Mouse (Mus musculus) retina, postnatal 1 day (tissue): Measurements from ENCODE around the gene Zbtb3.

Source experiments
- DNase-seq: peaks from one replicate; pipeline ENCODE4 v3.0.0-alpha.2; 2012

The Zbtb3 gene

GRCm38 (mm10) chr19:8841012-8841411 is 38.7 kb downstream of the Zbtb3 start:
- DNase-seq: no peak

DNA sequence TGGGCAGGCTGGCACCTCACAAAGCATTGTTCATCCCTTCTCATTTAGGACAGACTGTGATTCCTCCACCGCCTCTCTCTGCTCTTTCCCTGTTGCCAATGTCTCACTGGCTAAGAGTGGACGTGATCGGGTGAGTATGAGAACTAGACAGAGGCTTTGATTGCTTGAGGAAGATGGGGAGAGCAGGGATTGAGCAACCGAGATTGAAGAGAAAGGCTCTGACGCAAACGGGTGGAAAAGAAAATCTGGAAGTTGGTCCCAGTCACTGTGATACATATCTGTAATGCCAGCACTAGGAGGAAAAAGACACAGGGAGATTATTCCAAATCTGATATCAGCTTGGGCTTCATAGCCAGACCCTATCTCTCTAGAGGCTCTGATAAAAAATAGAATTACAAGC is 40.6 kb downstream of the Zbtb3 start:
- DNase-seq: no peak

GRCm38 (mm10) chr19:8844371-8845129 is 42.2 kb downstream of the Zbtb3 start:
- DNase-seq: peak; percentile 87

GRCm38 (mm10) chr19:8848356-8848755 is 46.0 kb downstream of the Zbtb3 start:
- DNase-seq: no peak

DNA sequence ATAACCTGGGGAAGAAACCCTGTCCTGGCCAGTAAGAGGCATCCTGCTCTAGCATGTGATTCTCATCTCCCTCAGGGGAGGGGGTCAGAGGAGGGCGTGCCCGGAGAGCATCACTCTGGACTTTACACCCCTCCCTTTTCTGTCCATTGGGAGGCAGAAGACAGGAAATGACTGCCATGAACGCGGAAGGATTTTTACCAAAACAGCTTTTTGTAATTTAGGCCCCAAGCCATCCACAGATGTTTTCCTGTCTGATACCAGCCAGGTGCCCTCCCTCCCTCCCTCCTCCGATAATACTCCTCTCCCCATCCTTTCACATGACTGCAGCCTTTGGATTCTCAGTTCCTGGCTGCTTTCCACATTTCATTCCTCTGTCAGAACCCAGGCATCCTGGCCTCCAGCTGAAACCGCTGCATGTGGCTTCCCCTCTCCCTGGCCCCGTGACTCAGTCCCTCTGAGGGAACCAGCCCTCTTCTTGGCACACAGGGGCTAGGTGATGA is 48.1 kb downstream of the Zbtb3 start, which contains the start of gene Lrrn4cl:
Lrrn4cl (plus strand) TSS at position 367 of the 500 bp plus-strand sequence.
- DNase-seq: peak; percentile 68

- DNase-seq: no peak
Observed at GRCm38 (mm10) chr19:8851639-8852038, 49.3 kb downstream of the Zbtb3 start.

DNA sequence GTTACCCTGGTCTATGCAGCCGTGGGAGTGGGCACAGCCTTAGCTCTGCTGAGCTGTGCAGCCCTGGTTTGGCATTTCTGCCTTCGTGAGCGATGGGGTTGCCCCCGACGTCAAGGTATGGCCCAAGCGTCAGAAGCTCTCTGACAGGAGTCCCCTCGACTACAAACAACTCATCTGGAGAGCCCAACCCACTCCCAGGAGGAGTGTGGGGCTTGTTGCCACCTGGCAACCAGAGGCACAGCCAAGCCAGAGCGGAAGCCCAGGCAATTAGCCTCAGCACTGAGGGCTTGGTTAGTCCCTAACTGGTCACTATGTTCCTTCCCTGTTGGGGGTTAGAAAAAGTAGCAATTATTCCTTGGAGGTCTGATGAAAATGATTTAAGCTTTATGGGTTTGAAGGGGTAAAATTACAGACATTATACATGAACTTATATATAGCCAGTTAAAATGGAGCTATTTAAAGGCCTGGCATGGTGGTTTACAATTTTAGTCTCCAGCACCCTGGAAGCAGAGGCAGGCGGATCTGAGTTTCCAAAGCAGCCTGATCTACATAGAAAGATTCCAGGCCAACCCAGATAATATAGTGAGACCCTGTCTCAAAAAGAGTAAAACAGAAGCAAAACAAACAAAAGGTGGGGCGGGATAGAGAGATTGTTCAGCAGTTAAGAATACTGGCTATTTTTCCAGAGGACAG is 50.0 kb downstream of the Zbtb3 start:
- no peak for DNase-seq

DNA sequence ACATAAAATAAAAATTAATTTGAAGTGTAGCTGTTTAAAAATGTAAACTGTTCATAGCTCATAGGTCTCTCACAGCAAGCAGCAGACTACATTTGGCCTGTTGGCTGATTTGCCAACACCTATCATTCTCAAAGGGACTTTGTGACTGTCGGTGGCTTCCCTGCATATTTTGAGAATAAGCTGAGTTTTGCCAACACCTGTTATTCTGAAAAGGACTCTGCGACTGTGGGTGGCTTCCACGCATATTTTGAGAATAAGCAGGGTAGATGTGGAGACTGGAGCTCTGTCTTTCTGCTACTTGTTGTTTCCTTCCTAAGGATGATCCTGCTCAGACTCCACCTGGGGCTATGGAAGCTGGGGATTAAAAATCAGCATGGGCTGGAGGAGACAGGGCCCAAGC is 50.8 kb downstream of the Zbtb3 start:
- DNase-seq: no peak
